Mouse (Mus musculus): Measurements from ENCODE around the gene Pts.

GRCm38 (mm10) chr9:50502949-50503348 is 25.6 kb downstream of the Pts start:
- TF ChIP-seq NANOG (IDR thresholded peaks at IDR 0.05; ENCODE audit: borderline replicate concordance, low read length) (no peak), CTCF (conservative IDR thresholded peaks at IDR 0.05; ENCODE audit: low read length) (no peak)
